Mouse (Mus musculus) midbrain, embryonic 13.5 days (tissue): ENCODE measurements around the gene Flt1. TPM values are rescaled to one million over a fixed set of nuclear protein-coding genes. Genes with fewer than 3 reads are reported as not detected.
"Not testable (repeated sequence)": the region's sequence is repeated elsewhere in the genome, so short reads cannot be mapped to it uniquely, and the experiment has no call there.

Experiments used
- ATAC-seq: fragments of 200-750 bp; cut with Nextera tagmentation; 2 replicates; pipeline ENCODE4 v1.8.0; 2017; ENCODE audit warnings: mild to moderate bottlenecking, moderate TSS enrichment, moderate library complexity
- H3K27ac ChIP-seq: fragments of 300-500 bp; sonication (generic); 2 replicates; pipeline ENCODE4 v1.5.1; 2015; ENCODE audit warnings: inconsistent platforms, mild to moderate bottlenecking, moderate library complexity
- H3K27me3 ChIP-seq: fragments of 300-500 bp; sonication (generic); 2 replicates; pipeline ENCODE4 v1.6.1; 2015; ENCODE audit warnings: mild to moderate bottlenecking, inconsistent platforms
- H3K36me3 ChIP-seq: fragments of 300-500 bp; sonication (generic); 2 replicates; pipeline ENCODE4 v1.6.1; 2015; ENCODE audit warnings: mild to moderate bottlenecking, inconsistent platforms
- H3K4me1 ChIP-seq: fragments of 300-500 bp; sonication (generic); replicated peaks from 2 replicates; pipeline ENCODE4 v1.6.1; 2015; ENCODE audit warnings: inconsistent platforms
- H3K4me2 ChIP-seq: fragments of 300-500 bp; sonication (generic); replicated peaks from 2 replicates; pipeline ENCODE4 v1.6.1; 2015; ENCODE audit warnings: moderate library complexity, mild to moderate bottlenecking, inconsistent platforms
- H3K4me3 ChIP-seq: fragments of 300-500 bp; sonication (generic); replicated peaks from 2 replicates; pipeline ENCODE4 v1.5.1; 2015; ENCODE audit warnings: mild to moderate bottlenecking, inconsistent platforms
- H3K9ac ChIP-seq: fragments of 300-500 bp; sonication (generic); replicated peaks from 2 replicates; pipeline ENCODE4 v1.6.1; 2015; ENCODE audit warnings: mild to moderate bottlenecking, inconsistent platforms
- H3K9me3 ChIP-seq: fragments of 300-500 bp; sonication (generic); 2 replicates; pipeline ENCODE4 v1.6.1; 2016; ENCODE audit warnings: mild to moderate bottlenecking, inconsistent platforms
- WGBS: fragments of 180-500 bp; shearing (Covaris S2); methylation state at CpG from one replicate; pipeline ENCODE4 v1.1.7; 2015; 5-methylcytosine and 5-hydroxymethylcytosine counted together
- polyA plus RNA-seq: library from polyadenylated mRNA; unstranded; fragments of >200 nt; fragmentation: Nextera tagmentation; extraction: Ambion mirVana; gene quantifications from 2 replicates; pipeline ENCODE4 v1.2.1, GENCODE M21; 2015

Gene Flt1
- polyA plus RNA-seq, 1 experiment from 2014 or later: 9.9 TPM

DNA sequence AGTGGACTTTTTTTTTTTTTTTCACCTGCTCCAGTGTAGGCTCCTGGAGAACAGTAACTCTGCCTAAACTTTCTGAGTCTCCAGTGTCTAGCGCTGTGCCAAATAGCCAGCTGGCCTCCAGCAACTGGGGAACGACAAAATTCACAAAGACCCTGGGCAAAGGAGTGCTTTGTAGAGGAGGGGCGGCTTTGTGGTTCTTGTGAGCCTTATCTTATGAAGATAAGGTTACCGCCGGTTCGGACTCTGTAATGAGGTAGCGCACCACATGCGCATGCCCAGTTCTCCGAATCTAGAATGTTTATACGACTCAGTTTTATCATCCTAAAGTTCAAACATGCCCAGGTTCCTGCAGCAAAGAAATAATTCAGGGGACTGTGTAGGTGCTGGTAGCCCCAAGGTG, 102.1 kb downstream of the Flt1 start:
- H3K27ac ChIP-seq: no peak overlapping the region
- H3K4me2 ChIP-seq: no peak overlapping the region
- no peaks in the 10 kb centered on the region for H3K36me3 ChIP-seq
- peaks cover 8% of the 10 kb centered on the region; the same call in 1 of the 2 replicates for H3K4me1 ChIP-seq
- H3K9me3 ChIP-seq: no peaks in the 10 kb centered on the region
- no peak for ATAC-seq
- no peak overlapping the region for H3K9ac ChIP-seq
- no peaks in the 10 kb centered on the region for H3K27me3 ChIP-seq
- WGBS: 89% methylated on average over 10 of the region's 10 CpGs
- no peak overlapping the region for H3K4me3 ChIP-seq

GRCm38 (mm10) chr5:147620178-147620577, 105.6 kb downstream of the Flt1 start:
- no peaks in the 10 kb centered on the region for H3K9me3 ChIP-seq
- no peak for ATAC-seq
- H3K27me3 ChIP-seq: no peaks in the 10 kb centered on the region
- no peak overlapping the region for H3K9ac ChIP-seq
- H3K4me2 ChIP-seq: no peak overlapping the region
- 11% methylated on average over 2 of the region's 2 CpGs for WGBS
- no peak overlapping the region for H3K4me3 ChIP-seq
- H3K36me3 ChIP-seq: no peaks in the 10 kb centered on the region
- H3K4me1 ChIP-seq: 0 out of 2 replicates have a peak, but pooled peaks cover 3% of the 10 kb centered on the region
- H3K27ac ChIP-seq: no peak overlapping the region

- Histone ChIP-seq H3K9me3 (no peaks in the 10 kb centered on the region), H3K27ac (no peak overlapping the region), H3K36me3 (no peaks in the 10 kb centered on the region), H3K4me3 (no peak overlapping the region), H3K4me2 (no peak overlapping the region), H3K4me1 (0 out of 2 replicates have a peak, but pooled peaks cover 3% of the 10 kb centered on the region), H3K9ac (no peak overlapping the region), H3K27me3 (no peaks in the 10 kb centered on the region)
- no peak for ATAC-seq
- WGBS: 89% methylated on average over 10 of the region's 10 CpGs
Measured at GRCm38 (mm10) chr5:147618243-147618642, 107.6 kb downstream of the Flt1 start.

- H3K9ac ChIP-seq: no peak overlapping the region
- H3K4me1 ChIP-seq: 0 out of 2 replicates have a peak, but pooled peaks cover 3% of the 10 kb centered on the region
- no peaks in the 10 kb centered on the region for H3K36me3 ChIP-seq
- no peaks in the 10 kb centered on the region for H3K27me3 ChIP-seq
- no peak overlapping the region for H3K4me3 ChIP-seq
- no peak overlapping the region for H3K27ac ChIP-seq
- ATAC-seq: no peak
- 71% methylated on average over 3 of the region's 3 CpGs for WGBS
- no peak overlapping the region for H3K4me2 ChIP-seq
- no peaks in the 10 kb centered on the region for H3K9me3 ChIP-seq
Measured at GRCm38 (mm10) chr5:147616450-147616849, 109.4 kb downstream of the Flt1 start.

- WGBS: 86% methylated on average over 6 of the region's 6 CpGs
- Histone ChIP-seq H3K27ac (no peak overlapping the region), H3K27me3 (no peaks in the 10 kb centered on the region), H3K9ac (no peak overlapping the region), H3K4me3 (no peak overlapping the region), H3K4me2 (no peak overlapping the region), H3K9me3 (no peaks in the 10 kb centered on the region), H3K36me3 (no peaks in the 10 kb centered on the region), H3K4me1 (no peaks in the 10 kb centered on the region)
- ATAC-seq: no peak
Measured at GRCm38 (mm10) chr5:147614659-147615058, 111.2 kb downstream of the Flt1 start.

DNA sequence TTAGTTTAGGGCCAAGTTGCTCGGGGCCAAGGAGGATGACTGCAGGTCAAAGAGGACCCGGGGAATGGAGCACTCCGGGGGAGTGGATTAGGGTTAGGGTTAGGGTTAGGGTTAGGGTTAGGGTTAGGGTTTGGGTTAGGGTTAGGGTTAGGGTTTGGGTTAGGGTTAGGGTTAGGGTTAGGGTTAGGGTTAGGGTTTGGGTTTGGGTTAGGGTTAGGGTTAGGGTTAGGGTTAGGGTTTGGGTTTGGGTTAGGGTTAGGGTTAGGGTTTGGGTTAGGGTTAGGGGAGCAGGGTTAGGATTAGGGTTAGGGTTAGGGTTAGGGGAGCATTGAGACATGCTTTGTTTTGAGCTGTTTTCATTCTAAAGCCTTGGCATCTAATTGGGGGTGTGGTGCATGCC, 114.5 kb downstream of the Flt1 start:
- not testable (repeated sequence) for H3K27me3 ChIP-seq, H3K36me3 ChIP-seq, H3K9ac ChIP-seq, H3K9me3 ChIP-seq, H3K27ac ChIP-seq, H3K4me3 ChIP-seq, H3K4me2 ChIP-seq, ATAC-seq, H3K4me1 ChIP-seq
- WGBS: 91% methylated on average over 3 of the region's 3 CpGs

GRCm38 (mm10) chr5:147607256-147607975, 118.4 kb downstream of the Flt1 start:
- Histone ChIP-seq H3K4me2 (no peak overlapping the region), H3K27me3 (no peaks in the 10 kb centered on the region), H3K9ac (no peak overlapping the region), H3K9me3 (no peaks in the 10 kb centered on the region), H3K4me3 (no peak overlapping the region), H3K4me1 (no peaks in the 10 kb centered on the region), H3K36me3 (no peaks in the 10 kb centered on the region), H3K27ac (no peak overlapping the region)
- WGBS: 86% methylated on average over 13 of the region's 13 CpGs
- ATAC-seq: no peak

DNA sequence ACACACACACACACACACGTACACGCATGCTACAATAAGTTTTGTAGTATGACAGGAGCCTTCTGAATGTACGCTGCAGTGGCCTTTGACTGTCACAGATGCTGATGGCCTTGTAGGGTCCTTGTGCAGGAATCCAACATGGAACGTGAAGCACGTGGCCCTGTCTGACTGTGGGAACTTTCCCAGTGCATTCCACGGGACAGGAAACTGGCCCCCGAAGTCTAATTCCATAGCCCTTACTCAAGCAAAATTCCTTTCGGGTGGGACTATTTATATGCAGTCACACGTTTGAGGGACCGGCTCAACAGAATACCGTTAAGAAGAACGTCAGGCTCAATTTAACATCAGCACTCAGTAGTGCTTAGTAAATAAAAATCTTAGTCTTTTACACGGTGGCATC, 119.1 kb downstream of the Flt1 start:
- Histone ChIP-seq H3K9ac (no peak overlapping the region), H3K4me2 (no peak overlapping the region), H3K4me1 (no peaks in the 10 kb centered on the region), H3K27ac (no peak overlapping the region), H3K9me3 (no peaks in the 10 kb centered on the region), H3K27me3 (no peaks in the 10 kb centered on the region), H3K4me3 (no peak overlapping the region), H3K36me3 (no peaks in the 10 kb centered on the region)
- ATAC-seq: no peak
- whole genome bisulfite sequencing: 90% methylated on average over 13 of the region's 13 CpGs

- no peak for ATAC-seq
- Histone ChIP-seq H3K36me3 (no peaks in the 10 kb centered on the region), H3K27ac (no peak overlapping the region), H3K27me3 (no peaks in the 10 kb centered on the region), H3K4me1 (no peaks in the 10 kb centered on the region), H3K4me2 (no peak overlapping the region), H3K9me3 (no peaks in the 10 kb centered on the region), H3K4me3 (no peak overlapping the region), H3K9ac (no peak overlapping the region)
- 80% methylated on average over 18 of the region's 18 CpGs for WGBS
Measured at GRCm38 (mm10) chr5:147601460-147602360, 124.1 kb downstream of the Flt1 start.

- Histone ChIP-seq H3K9me3 (no peaks in the 10 kb centered on the region), H3K36me3 (no peaks in the 10 kb centered on the region), H3K4me3 (no peak overlapping the region), H3K27ac (no peak overlapping the region), H3K9ac (no peak overlapping the region), H3K4me2 (no peak overlapping the region), H3K27me3 (no peaks in the 10 kb centered on the region), H3K4me1 (no peaks in the 10 kb centered on the region)
- no peak for ATAC-seq
- 82% methylated on average over 16 of the region's 16 CpGs for WGBS
Measured at GRCm38 (mm10) chr5:147597825-147598224, 128.0 kb downstream of the Flt1 start.

DNA sequence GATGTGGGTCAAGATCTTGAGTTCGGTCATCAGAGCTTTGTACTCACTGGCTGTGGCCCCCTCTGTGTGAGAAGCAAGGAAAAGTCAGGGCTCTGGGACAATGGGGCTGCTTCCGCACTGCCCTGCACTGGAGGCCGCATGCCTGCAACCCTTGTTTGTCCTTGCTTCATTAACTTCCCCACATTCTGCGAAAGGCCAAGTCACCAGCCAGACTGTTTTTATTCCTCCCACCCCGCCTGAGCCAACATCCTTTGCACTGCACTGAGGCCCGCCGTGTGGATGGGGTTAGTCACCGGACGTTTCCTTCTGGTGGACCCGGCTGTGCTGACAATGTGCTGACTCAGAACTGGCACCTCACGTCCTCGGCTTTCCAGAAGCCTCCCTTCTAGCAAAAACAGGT, 136.0 kb downstream of the Flt1 start:
- Histone ChIP-seq H3K27ac (no peak overlapping the region), H3K4me1 (no peaks in the 10 kb centered on the region), H3K9me3 (no peaks in the 10 kb centered on the region), H3K4me3 (no peak overlapping the region), H3K36me3 (no peaks in the 10 kb centered on the region), H3K4me2 (no peak overlapping the region), H3K9ac (no peak overlapping the region), H3K27me3 (no peaks in the 10 kb centered on the region)
- 71% methylated on average over 12 of the region's 12 CpGs for WGBS
- no peak for ATAC-seq

DNA sequence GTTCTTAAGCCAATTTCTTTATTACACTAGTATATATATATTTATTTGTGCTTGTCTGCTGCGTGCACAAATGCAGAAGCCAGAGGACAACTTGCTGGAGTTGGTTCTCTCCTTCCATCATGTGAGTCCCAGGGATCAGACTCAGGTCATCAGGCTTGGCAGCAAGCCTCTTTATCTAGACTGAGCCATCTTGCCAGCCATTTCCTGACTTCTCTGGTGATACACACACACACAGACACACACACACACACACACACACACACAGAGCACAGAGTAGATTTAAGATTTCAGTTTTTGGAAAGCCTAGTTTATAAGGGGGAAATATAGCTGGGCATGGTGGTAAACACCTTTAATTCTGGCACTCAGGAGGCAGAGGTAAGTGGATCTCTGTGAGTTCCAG, 140.7 kb downstream of the Flt1 start:
- Histone ChIP-seq H3K9ac (no peak overlapping the region), H3K4me2 (no peak overlapping the region), H3K9me3 (no peaks in the 10 kb centered on the region), H3K4me1 (no peaks in the 10 kb centered on the region), H3K4me3 (no peak overlapping the region), H3K36me3 (no peaks in the 10 kb centered on the region), H3K27me3 (no peaks in the 10 kb centered on the region), H3K27ac (no peak overlapping the region)
- WGBS: 78% methylated on average over 1 of the region's 1 CpGs
- ATAC-seq: no peak
